8 mouse cellular contexts compared by ENCODE assay signal in genomic region chr3:146499431-146500002, GRCm38 (mm10). TPM values are rescaled to one million over a fixed set of nuclear protein-coding genes. Genes with fewer than 3 reads are reported as not detected.
DNase-seq lines count a peak whose midpoint lies in the region; ATAC-seq lines count a peak whose summit lies in the region.

TSS of gene Spata1 (minus strand) at chr3:146499753.
TSS of gene Gng5 (plus strand) at chr3:146499807.

- H3K9ac ChIP-seq in intestine, embryonic 16.5 days (ENCODE audit: low read depth, low read length), result peak within 1 kb of the TSS; percentile 81
- H3K9ac ChIP-seq in midbrain, embryonic 11.5 days (ENCODE audit: low read length), result peak within 1 kb of the TSS; percentile 91

- WGBS in intestine, embryonic 16.5 days, result under 1% methylated on average over 62 of the region's 88 CpGs
- WGBS in limb, embryonic 10.5 days, result under 1% methylated on average over 59 of the region's 88 CpGs
- 1% methylated on average over 36 of the region's 88 CpGs for WGBS in midbrain, embryonic 11.5 days

- DNase-seq in adrenal gland, adult 2 months, result peak; percentile 95
- DNase-seq in embryo, embryonic 9.5 days (ENCODE audit: extremely low spot score), result peak; percentile 93
- DNase-seq in gastrocnemius, postnatal 4 days (ENCODE audit: low spot score in 2 of 2), result peak; percentile 89 to 93
- DNase-seq in limb, embryonic 10.5 days (ENCODE audit: low spot score), result peak; percentile 95
- peak; percentile 99 for DNase-seq in midbrain, embryonic 11.5 days (ENCODE audit: low spot score, missing footprints)
- peak; percentile 28 to 42 for DNase-seq in right cerebral cortex, postnatal 36 days (ENCODE audit: low spot score in 2 of 2)
- peak; percentile 92 for DNase-seq in yolk sac, embryonic 10.5 days (ENCODE audit: low spot score)

- H3K4me3 ChIP-seq in intestine, embryonic 16.5 days (ENCODE audit: low read length), result peak within 1 kb of the TSS; percentile 66
- H3K4me3 ChIP-seq in limb, embryonic 10.5 days, result peak within 1 kb of the TSS; percentile 88
- peak within 1 kb of the TSS; percentile 83 for H3K4me3 ChIP-seq in midbrain, embryonic 11.5 days (ENCODE audit: low read depth, low read length)

- peak within 1 kb of the TSS; percentile 80 for H3K4me2 ChIP-seq in intestine, embryonic 16.5 days (ENCODE audit: low read depth, low read length)
- H3K4me2 ChIP-seq in midbrain, embryonic 11.5 days, result peak within 1 kb of the TSS; percentile 80

- H3K36me3 ChIP-seq in intestine, embryonic 16.5 days (ENCODE audit: control insufficient read depth, insufficient read depth, low read length), result no peaks in the 10 kb centered on the region; the same call in 1 of the 2 replicates
- peaks cover 30% of the 10 kb centered on the region for H3K36me3 ChIP-seq in limb, embryonic 10.5 days
- peaks cover 2% of the 10 kb centered on the region; the same call in 1 of the 2 replicates for H3K36me3 ChIP-seq in midbrain, embryonic 11.5 days (ENCODE audit: control insufficient read depth, insufficient read depth, low read length)

- H3K9me3 ChIP-seq in intestine, embryonic 16.5 days (ENCODE audit: control insufficient read depth, low read length), result no peaks in the 10 kb centered on the region
- H3K9me3 ChIP-seq in limb, embryonic 10.5 days (replicated peaks), result no peaks in the 10 kb centered on the region
- H3K9me3 ChIP-seq in midbrain, embryonic 11.5 days (ENCODE audit: control insufficient read depth, low read length), result no peaks in the 10 kb centered on the region

- H3K4me1 ChIP-seq in intestine, embryonic 16.5 days (ENCODE audit: control insufficient read depth, insufficient read depth, low read length), result peaks cover 25% of the 10 kb centered on the region
- H3K4me1 ChIP-seq in limb, embryonic 10.5 days, result peaks cover 17% of the 10 kb centered on the region
- H3K4me1 ChIP-seq in midbrain, embryonic 11.5 days (ENCODE audit: control insufficient read depth, insufficient read depth, low read length), result peaks cover 14% of the 10 kb centered on the region

- no peaks in the 10 kb centered on the region for H3K27me3 ChIP-seq in intestine, embryonic 16.5 days (replicated peaks; ENCODE audit: control insufficient read depth, insufficient read depth, low read length)
- no peaks in the 10 kb centered on the region for H3K27me3 ChIP-seq in limb, embryonic 10.5 days (ENCODE audit: low read depth, poor library complexity, severe bottlenecking)
- no peaks in the 10 kb centered on the region for H3K27me3 ChIP-seq in midbrain, embryonic 11.5 days (ENCODE audit: control insufficient read depth, insufficient read depth, low read length)

- peak within 1 kb of the TSS; percentile 96 for H3K27ac ChIP-seq in intestine, embryonic 16.5 days (ENCODE audit: low read length)
- H3K27ac ChIP-seq in limb, embryonic 10.5 days, result peak within 1 kb of the TSS; percentile 98
- peak within 1 kb of the TSS; percentile 81 for H3K27ac ChIP-seq in midbrain, embryonic 11.5 days (ENCODE audit: low read depth, low read length)

- peak; percentile 98 for ATAC-seq in intestine, embryonic 16.5 days
- peak; percentile 90 for ATAC-seq in midbrain, embryonic 11.5 days (ENCODE audit: low FRiP score)

RNA-seq across cellular contexts. Expression of gene Spata1, which starts in this region (rescaled TPM):
- total RNA-seq in adrenal gland, adult 2 months (2021), result 1 to 10 TPM; 3.2 to 4.6 TPM
- 0.27 and 0.45 TPM in 2 replicates for polyA plus RNA-seq in adrenal gland, adult 2 months (2012; rRNA removed)
- total RNA-seq in gastrocnemius, postnatal 4 days (2021), result 1 to 10 TPM; 3.3 to 3.5 TPM
- 2.0 and 2.3 TPM in 2 replicates for polyA plus RNA-seq in intestine, embryonic 16.5 days (2015; fragmentation: Nextera tagmentation; extraction: Ambion mirVana)
- 3.9 and 6.8 TPM in 2 replicates for polyA plus RNA-seq in limb, embryonic 10.5 days (2016; fragmentation: Nextera tagmentation; extraction: Ambion mirVana)
- 3.4 and 7.7 TPM in 2 replicates for polyA plus RNA-seq in midbrain, embryonic 11.5 days (2014; fragmentation: Nextera tagmentation; extraction: Ambion mirVana)

RNA-seq across cellular contexts. Expression of gene Gng5, which starts in this region (rescaled TPM):
- total RNA-seq in adrenal gland, adult 2 months (2021), result 100 to 1,000 TPM; 277 to 314 TPM
- polyA plus RNA-seq in adrenal gland, adult 2 months (2012; rRNA removed), result 304 and 421 TPM in 2 replicates
- total RNA-seq in gastrocnemius, postnatal 4 days (2021), result 100 to 1,000 TPM; 238 to 270 TPM
- polyA plus RNA-seq in intestine, embryonic 16.5 days (2015; fragmentation: Nextera tagmentation; extraction: Ambion mirVana), result 976 and 1,024 TPM in 2 replicates
- polyA plus RNA-seq in limb, embryonic 10.5 days (2016; fragmentation: Nextera tagmentation; extraction: Ambion mirVana), result 1,264 and 1,383 TPM in 2 replicates
- polyA plus RNA-seq in midbrain, embryonic 11.5 days (2014; fragmentation: Nextera tagmentation; extraction: Ambion mirVana), result 1,083 and 1,090 TPM in 2 replicates

Comparison
In these comparisons a context has a peak if more than half of its experiments do, and no peak if none do; other contexts are left out.
1. Peak in every context shown above with its lines: DNase-seq, ATAC-seq, H3K4me3 ChIP-seq and H3K27ac ChIP-seq.
2. DNase-seq: peak in every context shown above with its lines; median percentile 99 in midbrain, embryonic 11.5 days; 95 in adrenal gland, adult 2 months; 95 in limb, embryonic 10.5 days; 93 in embryo, embryonic 9.5 days; 92 in yolk sac, embryonic 10.5 days; 91 in gastrocnemius, postnatal 4 days; 35 in right cerebral cortex, postnatal 36 days.